Mouse (Mus musculus): ENCODE data around the gene Mpeg1.
A peak's percentile ranks its signal among the peaks of the same experiment; 100 is the strongest.

Gene Mpeg1

DNA sequence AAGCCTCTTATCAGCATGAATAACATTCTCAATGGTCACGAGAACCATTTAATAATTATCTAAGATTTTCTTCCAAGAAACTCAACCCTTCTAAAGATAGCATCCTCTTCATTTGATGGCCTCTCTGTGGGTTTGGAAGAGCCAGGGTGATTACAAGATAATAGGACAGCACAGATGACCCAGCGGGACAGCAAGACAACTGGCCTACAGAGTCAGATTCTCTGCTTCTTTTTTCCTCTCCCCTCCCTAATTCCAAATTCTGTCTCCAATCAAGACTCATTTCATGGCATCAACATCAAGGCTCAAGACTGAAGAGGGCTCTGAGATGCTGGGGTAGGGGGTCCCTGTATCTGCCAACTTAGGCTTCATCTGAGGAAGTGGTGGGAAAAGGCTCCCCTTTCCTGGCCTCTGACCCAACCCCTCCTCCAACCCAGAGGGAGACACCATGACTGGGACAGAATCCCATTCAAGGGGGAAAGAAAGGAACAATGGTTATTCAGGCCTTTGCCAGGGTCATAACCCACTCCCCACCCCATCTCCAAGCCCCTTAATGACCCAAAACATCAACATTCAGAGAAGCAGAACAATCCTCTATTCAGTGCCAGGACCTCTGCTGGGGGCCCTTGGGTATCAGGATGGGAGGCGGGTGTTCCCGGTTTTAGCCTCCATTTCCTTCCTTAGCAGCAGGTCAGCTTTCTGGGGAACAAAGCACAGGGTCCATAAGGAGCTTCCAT is 33.0 kb downstream of the Mpeg1 start:
- no peak for DNase-seq

DNA sequence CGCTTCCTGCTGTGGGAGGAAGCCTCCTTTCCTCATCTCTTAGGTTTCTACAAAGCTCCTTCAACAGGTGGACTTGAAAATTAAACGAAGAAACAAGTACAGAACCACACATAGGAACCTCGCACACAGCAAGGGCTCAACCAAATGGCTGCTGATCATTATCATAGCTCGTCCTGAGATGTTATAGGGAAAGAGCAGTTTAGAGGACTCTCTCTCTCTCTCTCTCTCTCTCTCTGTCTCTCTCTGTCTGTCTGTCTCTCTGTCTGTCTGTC is 33.5 kb downstream of the Mpeg1 start:
- no peak for DNase-seq

DNA sequence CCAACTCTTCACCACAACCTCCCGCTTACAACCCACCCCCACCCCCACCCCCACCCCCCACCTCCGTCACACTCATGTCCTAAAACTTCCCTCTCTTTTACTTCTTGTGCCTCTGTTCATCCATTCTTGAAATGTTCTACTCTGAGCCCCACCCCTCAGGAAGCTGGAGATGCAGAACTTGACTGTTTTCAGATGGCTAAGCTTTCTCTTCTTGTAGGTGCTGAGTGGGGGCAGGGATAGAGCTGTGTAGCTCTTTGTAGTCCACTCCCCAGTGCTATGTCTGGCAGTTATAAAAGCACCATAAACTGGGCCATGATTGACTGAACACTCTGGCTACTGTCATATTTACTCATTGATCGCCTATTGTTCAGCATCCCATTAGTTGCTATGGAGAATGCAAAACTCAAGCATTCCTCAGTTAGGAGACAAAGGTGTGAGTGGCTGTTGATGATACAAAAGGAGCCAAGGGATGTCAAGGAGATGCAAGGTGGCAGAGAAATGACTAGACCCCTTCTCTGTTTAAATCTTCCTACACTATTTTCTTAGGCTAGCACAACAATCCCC is 34.5 kb downstream of the Mpeg1 start:
- DNase-seq: no peak

DNA sequence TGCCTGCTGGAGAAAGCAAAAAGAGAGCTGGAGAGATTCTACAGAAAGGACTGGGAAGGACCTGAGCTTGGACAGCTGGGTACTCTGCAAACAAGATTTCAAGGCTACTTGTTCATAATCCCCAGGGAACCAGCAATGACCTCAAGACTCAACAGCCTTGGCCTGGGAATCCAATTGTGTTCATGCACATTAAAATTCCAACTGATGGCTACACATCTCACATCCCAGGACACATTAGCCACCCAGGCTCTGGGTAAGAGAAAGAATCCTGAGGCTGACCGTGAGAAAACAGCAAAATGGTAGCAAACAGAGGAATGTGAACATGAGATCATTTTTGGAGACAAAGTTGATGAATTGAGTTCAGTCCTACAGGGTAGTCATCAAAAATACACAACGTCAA is 35.7 kb downstream of the Mpeg1 start:
- no peak for DNase-seq

DNA sequence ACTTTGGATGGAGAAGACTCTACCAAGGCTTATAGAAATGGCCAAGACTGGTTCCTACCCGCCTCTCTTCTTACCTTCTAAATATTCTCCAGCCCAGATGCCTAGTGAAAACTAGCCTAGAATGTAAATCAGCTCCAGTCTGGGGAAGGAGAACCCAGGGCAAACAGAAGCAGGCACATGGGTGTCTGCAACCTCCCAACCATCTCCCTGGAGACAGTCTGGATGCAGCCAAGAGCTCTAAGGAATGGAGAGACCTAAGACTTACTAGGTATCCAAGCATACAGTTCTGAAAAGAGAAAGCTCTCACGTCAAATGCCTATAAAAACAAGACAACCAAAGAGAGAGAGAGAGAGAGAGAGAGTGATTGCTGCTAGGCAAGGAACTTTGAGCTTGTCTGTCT is 37.3 kb downstream of the Mpeg1 start:
- no peak for DNase-seq

DNA sequence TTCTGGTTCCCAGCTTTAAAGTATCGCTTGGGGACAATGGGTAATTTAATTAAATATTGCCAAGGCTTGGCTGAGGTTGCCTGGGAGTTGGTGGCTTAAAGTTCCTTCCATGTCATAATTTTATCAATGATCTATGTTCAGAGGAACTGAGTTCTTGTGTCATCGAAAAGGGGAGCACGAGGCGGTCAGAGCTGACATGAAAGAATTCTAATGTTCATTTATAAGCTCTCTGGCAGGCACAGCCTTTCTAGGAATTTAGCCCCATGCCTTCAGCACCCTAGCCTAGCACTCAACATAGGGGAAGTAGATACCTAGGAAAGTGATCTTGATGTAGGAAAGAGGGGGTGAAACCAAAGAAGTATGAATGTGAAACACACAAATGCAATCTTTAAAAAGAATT is 37.7 kb downstream of the Mpeg1 start:
- no peak for DNase-seq

DNA sequence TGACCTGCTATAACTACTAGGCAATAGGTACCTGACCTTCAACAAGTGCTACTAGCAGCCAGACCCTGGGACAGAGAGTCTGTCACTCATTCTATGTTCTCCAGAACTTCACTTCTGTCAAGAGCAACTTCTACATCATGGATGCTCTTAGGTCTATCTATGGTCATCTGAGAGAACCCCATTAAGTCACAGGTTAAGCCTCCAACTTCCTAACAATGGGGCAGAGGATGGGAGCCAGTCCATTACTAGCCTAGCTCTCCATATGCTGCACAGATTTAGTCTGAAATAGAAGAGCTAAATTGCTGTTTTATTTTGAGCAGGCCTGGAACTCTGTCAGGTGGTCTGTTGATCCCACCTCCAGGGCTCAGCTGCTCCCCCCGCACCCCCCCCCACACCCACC is 38.4 kb downstream of the Mpeg1 start:
- no peak for DNase-seq

DNA sequence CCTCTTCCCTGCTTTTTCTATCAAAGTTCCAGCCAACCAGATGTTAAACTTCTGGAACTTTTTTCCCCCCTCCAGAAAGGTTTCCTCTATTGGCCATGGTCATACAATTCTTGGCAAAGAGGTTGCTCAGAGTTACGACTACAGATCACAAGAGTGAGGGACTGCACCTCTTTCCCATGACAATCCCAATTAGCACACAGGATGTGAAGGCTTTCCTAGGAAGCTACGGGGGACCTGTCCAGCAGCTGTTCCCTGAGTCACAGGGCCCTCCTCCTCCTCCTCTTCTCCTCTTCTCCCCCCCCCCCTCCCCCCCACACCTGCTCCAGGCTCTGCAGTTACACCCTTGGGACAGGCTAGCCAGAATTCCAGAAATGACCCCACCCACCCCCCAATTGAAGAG is 38.9 kb downstream of the Mpeg1 start:
- no peak for DNase-seq

DNA sequence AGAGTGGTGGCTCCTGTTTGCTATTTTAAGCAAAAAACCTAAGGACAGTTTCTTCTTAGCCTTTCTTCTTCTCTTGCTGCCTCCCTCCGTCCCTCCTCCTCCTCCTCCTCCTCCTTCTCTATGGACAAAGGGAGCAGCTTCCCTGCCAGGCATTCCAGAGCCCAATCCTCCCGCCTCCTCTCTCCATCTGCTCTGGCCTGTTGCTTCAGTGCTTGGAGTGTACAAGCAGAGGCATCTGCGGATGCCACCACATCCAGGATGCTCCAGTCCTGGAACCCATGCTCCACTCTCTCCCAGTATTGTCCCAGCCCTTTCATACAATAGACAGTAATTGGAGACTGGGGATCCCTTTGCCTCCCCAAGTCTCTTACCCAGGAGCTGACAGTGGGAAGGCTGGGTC is 39.5 kb downstream of the Mpeg1 start:
- DNase-seq: no peak

DNA sequence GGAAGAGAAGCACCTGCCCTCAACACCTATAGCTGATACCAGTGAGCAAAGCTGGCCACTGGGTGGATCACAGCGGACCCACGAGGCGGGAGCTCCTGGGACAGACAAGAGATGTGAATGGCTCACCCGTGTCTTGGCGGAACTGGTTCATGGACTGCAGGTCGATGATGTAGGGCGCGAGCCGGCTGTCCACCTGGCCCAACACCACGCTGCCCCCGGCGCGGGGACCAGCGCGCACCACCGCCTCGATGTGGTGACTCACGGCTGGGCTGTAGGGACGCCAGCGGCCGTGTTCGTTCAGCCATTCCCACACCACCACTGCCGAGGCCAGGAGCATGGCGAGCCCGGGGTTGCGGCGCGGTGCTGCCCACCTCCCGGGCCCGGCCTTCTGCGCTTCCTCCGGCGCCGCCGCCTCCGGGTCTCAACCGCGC is 40.3 kb downstream of the Mpeg1 start:
- DNase-seq: no peak

DNA sequence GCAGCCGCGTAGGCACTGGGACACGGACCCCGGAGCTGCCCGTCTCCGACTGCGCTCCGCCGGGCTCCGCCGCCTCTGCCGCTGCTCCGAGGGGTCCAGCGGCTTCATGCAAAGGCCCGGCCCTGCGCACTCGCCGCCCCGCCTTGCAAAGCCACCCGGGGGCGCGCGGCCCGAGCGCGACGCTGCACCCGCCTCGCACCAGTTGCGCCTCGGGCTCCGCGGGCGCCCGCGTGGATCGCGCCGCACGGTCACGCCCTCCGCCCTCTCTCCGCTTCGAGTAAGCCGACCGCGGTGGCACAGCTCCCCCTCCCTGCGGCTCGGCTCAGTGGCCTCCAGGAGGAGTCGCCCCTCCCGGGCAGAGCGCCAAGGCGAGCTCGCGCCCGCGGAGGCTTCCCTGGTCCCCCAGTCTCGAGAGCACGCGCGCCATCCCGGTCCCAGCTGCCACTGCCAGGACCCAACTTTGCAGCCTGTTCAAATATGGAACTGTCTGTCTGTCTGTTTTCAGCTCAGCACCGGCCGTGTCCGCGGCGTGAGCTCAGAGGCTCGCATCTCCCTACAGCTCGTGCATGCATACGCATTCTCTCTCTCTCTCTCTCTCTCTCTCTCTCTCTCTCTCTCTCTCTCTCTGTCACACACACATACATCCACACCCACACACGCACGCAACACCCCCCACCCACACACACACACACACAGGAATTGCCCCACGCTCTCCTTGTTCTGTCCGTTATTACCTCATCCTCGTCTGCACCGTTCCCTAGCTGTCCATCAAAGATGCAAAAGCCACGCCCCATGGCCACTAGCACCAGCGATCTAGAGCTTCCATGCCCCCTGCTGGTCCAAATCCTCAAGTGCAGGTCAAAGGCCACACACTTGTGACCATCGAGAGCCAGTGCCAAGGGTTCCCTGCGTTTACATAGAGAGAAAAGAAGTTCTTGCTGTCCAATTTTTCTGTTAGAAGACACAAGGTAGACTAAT is 41.1 kb downstream of the Mpeg1 start, which contains the start of gene Dtx4:
Gene Dtx4 (minus strand): TSS at position 85 of the 978 bp plus-strand sequence.
- DNase-seq: peak; percentile 93 to 98

DNA sequence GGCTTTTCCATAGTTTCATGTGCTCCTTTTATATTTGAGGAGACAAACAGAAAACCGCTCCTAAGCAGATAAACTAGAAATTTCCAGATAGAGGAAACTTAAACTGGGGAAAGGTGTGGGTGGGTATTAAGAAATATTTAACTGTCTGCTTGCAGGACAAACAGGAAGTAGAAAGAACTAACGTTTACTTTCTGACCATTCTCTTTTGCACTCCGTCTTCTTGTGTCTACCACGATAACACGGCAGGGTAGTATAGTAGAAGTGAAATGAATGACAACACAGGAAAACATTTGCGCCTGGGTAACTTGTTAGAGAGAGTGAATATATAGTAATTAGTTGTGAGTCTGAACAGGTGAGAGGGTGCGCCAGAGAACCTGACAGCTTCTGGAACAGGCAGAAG is 42.2 kb downstream of the Mpeg1 start:
- DNase-seq: no peak

DNA sequence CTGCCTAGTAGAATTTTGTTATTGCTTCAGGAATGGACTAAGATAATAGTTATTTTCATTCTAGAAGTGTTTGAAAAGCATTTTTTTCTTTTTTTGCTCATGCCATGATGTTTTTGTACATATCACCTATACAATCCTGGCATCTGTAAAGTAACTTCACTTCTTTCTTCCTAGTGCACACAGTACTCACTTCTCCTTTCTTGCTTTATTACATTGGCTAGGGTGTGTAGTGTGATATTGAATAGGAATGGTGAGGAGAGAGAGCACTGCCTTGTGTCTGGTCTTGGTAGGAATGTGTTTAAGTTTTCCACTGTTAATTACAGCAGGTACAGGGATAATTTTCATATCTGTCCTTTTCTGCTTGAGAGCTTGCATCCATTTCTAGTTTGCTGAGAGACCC is 54.0 kb downstream of the Mpeg1 start:
- DNase-seq: no peak

Data from kidney, adult 8-10 months (tissue).